Mouse (Mus musculus): ENCODE results near the gene Vmn1r90.
"Not testable (repeated sequence)": the region's sequence is repeated elsewhere in the genome, so short reads cannot be mapped to it uniquely, and the experiment has no call there.

The Vmn1r90 gene

DNA sequence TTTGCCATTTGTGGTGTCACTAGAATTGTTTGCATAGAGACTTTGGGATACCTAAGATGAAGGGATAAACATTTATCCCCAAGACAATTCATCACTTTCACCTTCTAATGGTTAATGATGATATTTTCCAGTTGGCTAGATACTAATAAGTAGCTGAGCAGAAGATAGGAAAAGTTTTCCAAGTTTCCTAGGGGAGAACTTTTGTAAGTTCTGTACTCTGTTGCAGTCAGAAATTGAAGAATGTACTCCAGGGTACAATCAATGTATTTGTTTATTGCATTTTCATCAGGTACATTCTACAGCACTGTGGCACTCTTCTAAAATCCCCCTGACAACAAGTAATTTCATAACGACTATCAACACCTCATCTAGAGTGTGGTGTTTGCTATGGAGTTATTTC lies at the start of gene Vmn1r90:
Gene Vmn1r90, minus strand, starts transcription at position 101 of the 400 bp plus-strand sequence.
- no peak for DNase-seq

DNA sequence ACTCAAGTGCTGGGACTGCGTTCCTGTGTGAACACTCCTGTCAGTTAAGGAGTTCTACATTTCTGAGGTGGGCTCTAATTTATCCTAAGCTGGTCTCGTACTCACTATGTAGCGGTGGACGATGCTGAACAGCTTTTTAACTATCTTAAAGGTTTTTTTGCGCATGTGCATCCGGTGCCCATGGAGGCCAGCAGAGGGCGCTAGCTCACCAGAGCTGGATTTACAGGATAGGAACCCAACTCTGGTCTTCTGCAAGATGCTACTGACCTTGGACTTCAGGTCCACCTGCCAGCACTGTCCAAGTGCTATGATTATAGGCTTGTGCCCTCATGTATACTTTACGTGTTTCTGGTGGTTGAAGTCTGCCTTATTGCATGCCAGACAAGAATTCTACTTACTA lies 29.7 kb upstream of the Vmn1r90 start:
- DNase-seq = not testable (repeated sequence)

DNA sequence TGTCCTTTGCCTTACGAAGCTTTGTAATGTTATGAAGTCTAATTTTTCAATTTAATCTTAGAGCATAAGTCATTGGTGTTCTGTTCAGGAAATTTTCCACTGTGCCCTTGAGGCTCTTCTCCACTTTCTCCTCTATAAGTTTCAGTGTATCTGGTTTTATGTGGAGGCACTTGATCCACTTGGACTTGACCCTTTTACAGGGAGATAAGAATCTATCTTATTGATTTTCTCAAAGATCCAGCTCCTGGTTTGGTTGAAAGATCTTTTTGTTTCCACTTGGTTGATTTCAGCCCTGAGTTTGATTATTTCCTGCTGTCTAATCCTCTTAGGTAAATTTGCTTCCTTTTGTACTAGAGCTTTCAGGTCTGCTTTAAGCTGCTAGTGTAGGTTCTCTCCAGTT lies 11.0 kb downstream of the Vmn1r90 start:
- DNase-seq = no peak

DNA sequence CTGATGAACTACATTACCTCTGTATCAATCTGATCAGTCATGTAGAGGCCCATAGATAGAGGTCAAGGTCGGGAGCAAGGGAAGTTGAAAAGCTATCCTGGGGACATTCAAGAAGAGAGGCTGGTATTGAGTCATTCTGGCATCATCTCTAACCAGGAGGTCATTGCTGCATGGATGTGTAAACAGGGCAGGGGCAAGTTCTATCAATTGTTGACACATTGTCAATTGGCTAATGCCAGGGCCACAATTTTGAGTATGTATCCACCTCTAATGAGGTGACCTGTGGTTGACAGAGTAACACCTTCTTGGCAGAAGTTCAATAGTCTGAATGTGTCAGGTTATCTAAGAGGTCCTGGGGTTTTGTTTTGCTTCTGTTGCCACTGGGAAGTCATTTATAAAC lies 38.0 kb downstream of the Vmn1r90 start:
- DNase-seq = no peak

DNA sequence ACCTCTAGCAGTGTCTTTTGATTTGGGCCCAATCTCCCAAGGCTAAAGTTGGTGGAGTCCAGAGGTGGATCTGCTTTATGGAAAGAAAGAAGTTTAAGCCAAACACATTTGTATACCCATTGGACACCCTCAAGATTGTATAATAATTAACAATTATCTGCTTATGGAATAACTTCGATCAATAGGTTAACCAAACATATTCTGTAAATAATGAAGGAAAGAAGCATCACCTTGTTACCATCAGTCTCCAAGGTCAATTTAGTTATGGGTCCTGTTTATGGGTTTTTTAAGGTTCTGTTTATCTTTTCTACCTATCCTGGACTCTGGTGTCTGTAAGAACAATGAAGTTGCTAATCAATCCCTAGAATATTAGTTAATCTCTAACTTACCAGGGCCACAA lies 40.7 kb downstream of the Vmn1r90 start:
- no peak for DNase-seq

DNA sequence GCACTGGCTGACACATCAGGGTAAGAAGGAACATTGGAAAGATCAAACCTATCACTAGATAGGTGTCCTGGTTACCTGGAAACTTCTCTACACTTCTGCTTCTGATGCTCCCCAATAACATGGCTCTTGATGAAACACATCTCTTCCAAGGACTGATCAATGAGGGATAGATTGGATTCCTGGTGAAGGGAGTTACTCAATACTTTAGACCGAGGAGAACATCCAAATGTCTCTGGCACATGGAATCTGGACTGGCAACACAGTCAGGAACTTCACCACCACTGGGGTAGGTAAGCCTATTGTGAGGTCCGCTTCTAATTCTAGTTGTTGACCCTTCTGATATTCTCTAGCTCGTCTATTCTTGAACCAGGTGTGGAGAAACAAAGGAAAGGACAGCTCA lies 45.0 kb downstream of the Vmn1r90 start:
- DNase-seq = no peak
